In genomic region chr10:99274640-99275039, GRCm38 (mm10) we compare ENCODE assay signal across 12 mouse cellular contexts. TPM values are rescaled to one million over a fixed set of nuclear protein-coding genes. Genes with fewer than 3 reads are reported as not detected.
A peak's percentile ranks its signal among the peaks of the same experiment; 100 is the strongest.
DNase-seq lines count a peak whose midpoint lies in the region; TF ChIP-seq lines count a peak whose summit lies in the region.
"Had no signal": no experiment of that assay in that cellular context is flagged by ENCODE, and none has a peak within 500 bp of the region (broad histone marks: within the 10 kb centered on the region; RNA-seq: fewer than 3 reads in every experiment).

No protein-coding gene starts in this region.

- peaks cover 9% of the 10 kb centered on the region for H3K4me1 ChIP-seq in heart, adult 2 months (ENCODE audit: control insufficient read depth, insufficient read depth, low read length)

- H3K27me3 ChIP-seq in heart, adult 2 months (ENCODE audit: control insufficient read depth, insufficient read depth, low read length): no peaks in the 10 kb centered on the region
- H3K27me3 ChIP-seq: neural tube, embryonic 12.5 days had no signal

- no peaks in the 10 kb centered on the region for H3K79me2 ChIP-seq in heart, adult 2 months (replicated peaks; ENCODE audit: control insufficient read depth, insufficient read depth, low read length)

- H3K27ac ChIP-seq in heart, adult 2 months: no peak overlapping the region
- H3K27ac ChIP-seq: neural tube, embryonic 12.5 days had no signal

- TF ChIP-seq EP300 in heart, adult 2 months (IDR thresholded peaks at IDR 0.05; ENCODE audit: insufficient read depth, low read depth, low read length): 0 out of 2 replicates have a peak, but pooled peaks have one; percentile 24

- TF ChIP-seq POLR2A in heart, adult 2 months (IDR thresholded peaks at IDR 0.05; ENCODE audit: insufficient read depth, low read depth, low read length): no peak

- intact Hi-C loops in heart, adult 2 months (cut with DNase I): no loop called here

- DNase-seq in heart, adult 2 months: peak in 1 of 2 experiments; percentile 21
- DNase-seq in heart, adult 18-20 months: no peak
- peak; percentile 48 to 54 for DNase-seq in kidney, postnatal 36 days
- DNase-seq in kidney, adult 8-10 months: no peak
- peak; percentile 46 to 59 for DNase-seq in adrenal gland, postnatal 36 days
- peak; percentile 52 for DNase-seq in lung, postnatal 10 days
- no peak for DNase-seq in right cerebral cortex, postnatal 10 days (ENCODE audit: low spot score in 2 of 2)
- no peak for DNase-seq in urinary bladder, postnatal 25 days (ENCODE audit: low spot score)
- DNase-seq: cerebellum, adult 9-10 months; gastrocnemius, postnatal 10 days had no signal

- WGBS in heart, adult 2 months: 37% methylated on average over 12 of the region's 12 CpGs

- peaks cover 1% of the 10 kb centered on the region for H3K36me3 ChIP-seq in heart, adult 2 months (ENCODE audit: control insufficient read depth, insufficient read depth, low read length)
- H3K36me3 ChIP-seq: neural tube, embryonic 12.5 days had no signal

- H3K9ac ChIP-seq in heart, adult 2 months (ENCODE audit: low read depth, low read length): no peak overlapping the region
- H3K9ac ChIP-seq: neural tube, embryonic 12.5 days had no signal

- H3K4me3 ChIP-seq in heart, adult 2 months: no peak overlapping the region
- H3K4me3 ChIP-seq: erythroblast, embryonic 14.5 days; neural tube, embryonic 12.5 days had no signal

- TF ChIP-seq CTCF in heart, adult 2 months (IDR thresholded peaks at IDR 0.05): no peak

RNA-seq across cellular contexts. Expression of gene Dusp6, which starts 11.6 kb away (rescaled TPM):
- total RNA-seq in heart, adult 2 months (2021): 10 to 100 TPM; 15.8 to 21.4 TPM
- 24.8 and 25.6 TPM in 2 replicates for polyA plus RNA-seq in heart, adult 2 months (2012; rRNA removed)
- 10 to 100 TPM; 14.0 to 16.0 TPM for total RNA-seq in heart, adult 18-20 months (2021)
- total RNA-seq in adrenal gland, postnatal 36 days (2021): 100 to 1,000 TPM in 1 of 2 experiments, 10 to 100 TPM in 1; 77.1 to 100 TPM

Comparison
In these comparisons a context has a peak if more than half of its experiments do, and no peak if none do; other contexts are left out.
1. DNase-seq: peak in kidney, postnatal 36 days (2 of 2), adrenal gland, postnatal 36 days (2 of 2) and lung, postnatal 10 days (single experiment); none in heart, adult 18-20 months (0 of 2), kidney, adult 8-10 months (0 of 2), right cerebral cortex, postnatal 10 days (0 of 2) and urinary bladder, postnatal 25 days (single experiment).